Mouse (Mus musculus): ENCODE measurements around the gene Gpr107.

Gene Gpr107

GRCm38 (mm10) chr2:31127219-31127618 is 24.9 kb upstream of the Gpr107 start:
- in situ Hi-C loops (cut with MboI), result no loop called here

- in situ Hi-C loops (cut with MboI), result no loop called here
Measured at GRCm38 (mm10) chr2:31127899-31128298, 24.2 kb upstream of the Gpr107 start.

GRCm38 (mm10) chr2:31129742-31130518 is 22.2 kb upstream of the Gpr107 start:
- in situ Hi-C loops (cut with MboI), result no loop called here

GRCm38 (mm10) chr2:31130815-31131299 is 21.3 kb upstream of the Gpr107 start:
- in situ Hi-C loops (cut with MboI), result no loop called here

DNA sequence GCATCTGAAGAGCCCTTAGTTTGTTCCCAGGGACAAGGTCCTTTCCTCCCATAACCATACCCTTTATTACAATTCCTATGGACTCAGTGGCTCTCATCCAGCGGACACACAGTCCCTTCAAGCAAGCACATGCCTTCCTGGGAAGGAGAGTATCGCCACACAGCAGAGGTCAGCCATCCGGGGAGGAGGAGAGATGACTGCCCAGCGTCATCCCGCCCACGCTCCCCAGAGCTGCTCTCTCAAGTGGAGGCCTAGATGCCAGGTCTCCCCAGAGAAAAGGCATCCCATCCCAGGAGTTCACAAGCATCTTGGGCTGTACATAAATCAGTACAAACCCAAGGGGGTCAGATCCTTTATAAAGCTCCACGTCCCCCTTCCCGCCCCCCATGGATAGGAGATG is 19.4 kb upstream of the Gpr107 start:
- in situ Hi-C loops (cut with MboI), result no loop called here

DNA sequence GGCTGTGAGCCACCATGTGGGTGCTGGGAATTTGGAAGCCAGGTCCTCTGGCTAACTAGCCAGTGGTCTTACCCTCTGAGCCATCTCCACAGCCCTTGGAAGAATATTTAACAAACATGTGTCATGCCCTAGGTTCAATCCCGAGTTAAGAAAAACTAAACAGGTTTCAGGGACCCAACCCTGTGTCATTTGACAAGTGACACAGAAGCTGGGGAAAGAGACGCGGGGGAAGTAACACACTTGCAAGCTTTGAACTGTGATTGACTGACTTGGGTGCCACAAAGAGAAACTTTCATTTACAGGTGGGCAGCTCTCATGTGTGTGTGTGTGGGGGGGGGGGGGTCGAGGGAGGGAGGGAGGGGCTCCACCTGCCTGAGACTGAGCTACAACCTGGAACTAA is 18.1 kb upstream of the Gpr107 start:
- in situ Hi-C loops (cut with MboI), result no loop called here

DNA sequence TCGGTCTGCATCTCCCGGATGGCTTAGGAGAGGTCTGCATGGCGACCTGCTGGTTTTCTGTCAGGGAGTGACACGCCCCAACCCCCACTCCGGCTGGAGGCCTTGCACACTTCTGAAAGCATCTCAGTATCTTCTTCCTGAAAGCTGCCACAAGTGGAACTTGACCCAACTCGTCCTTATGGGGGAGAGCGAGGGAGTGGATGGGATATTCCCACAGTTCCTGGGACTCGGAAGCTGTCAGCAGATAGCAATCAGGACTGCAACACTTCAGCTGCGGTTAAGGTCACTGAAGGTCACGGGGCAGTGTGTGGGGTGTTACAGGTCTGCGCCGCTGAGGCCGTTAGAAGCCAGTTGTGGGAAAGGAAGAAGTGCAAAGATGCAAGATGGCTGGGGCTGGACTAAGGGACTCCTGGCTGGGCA is 16.6 kb upstream of the Gpr107 start:
- in situ Hi-C loops (cut with MboI), result no loop called here

DNA sequence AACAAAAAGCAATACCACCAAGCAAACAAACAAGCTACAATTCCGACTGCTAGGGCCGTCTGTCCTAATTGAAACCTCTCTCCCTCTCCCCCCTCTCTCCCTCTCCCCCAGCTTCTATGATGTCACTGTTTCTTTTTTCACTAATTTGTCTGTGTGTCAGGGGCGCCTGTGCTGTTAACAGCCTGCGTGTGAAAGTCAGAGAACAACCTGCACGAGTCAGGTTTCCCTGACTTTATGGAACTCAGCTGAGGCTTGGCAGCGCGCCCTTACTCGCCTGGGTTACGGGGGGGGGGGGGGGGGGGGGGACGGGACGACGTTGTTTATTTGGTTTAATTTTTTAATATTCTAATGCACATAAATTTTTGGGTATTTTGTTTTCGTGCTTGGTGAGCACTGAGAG is 15.8 kb upstream of the Gpr107 start:
- in situ Hi-C loops (cut with MboI), result no loop called here

DNA sequence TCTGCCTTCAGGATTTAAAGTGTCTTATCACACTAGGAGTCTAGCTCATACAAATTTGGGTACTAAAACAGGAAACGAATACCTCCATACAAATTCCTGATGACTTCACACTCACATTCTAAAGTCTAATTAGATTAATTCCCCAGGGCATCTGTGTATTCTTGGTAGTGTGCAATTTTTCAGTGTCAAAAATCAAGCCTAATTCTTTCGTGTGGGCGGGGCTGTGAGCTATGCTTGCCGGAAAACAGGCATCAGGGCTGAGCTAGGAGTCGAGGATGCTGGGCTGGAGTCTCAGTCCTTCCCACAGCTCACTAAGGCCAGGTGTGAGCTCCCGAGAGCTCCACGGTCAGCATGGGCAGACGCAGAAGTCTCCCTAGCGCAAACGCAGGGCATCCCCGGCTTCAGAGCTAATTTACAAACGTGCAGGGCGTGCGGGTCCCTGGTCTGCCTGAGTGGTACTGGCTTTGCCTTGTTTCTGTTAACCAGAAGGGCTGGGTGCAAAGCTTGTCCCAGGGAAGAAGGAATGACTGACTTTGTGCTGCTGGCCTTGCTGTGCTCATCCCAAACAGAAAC is 15.0 kb upstream of the Gpr107 start:
- in situ Hi-C loops (cut with MboI), result no loop called here

- in situ Hi-C loops (cut with MboI), result no loop called here
Measured at GRCm38 (mm10) chr2:31139174-31139632, 12.9 kb upstream of the Gpr107 start.

DNA sequence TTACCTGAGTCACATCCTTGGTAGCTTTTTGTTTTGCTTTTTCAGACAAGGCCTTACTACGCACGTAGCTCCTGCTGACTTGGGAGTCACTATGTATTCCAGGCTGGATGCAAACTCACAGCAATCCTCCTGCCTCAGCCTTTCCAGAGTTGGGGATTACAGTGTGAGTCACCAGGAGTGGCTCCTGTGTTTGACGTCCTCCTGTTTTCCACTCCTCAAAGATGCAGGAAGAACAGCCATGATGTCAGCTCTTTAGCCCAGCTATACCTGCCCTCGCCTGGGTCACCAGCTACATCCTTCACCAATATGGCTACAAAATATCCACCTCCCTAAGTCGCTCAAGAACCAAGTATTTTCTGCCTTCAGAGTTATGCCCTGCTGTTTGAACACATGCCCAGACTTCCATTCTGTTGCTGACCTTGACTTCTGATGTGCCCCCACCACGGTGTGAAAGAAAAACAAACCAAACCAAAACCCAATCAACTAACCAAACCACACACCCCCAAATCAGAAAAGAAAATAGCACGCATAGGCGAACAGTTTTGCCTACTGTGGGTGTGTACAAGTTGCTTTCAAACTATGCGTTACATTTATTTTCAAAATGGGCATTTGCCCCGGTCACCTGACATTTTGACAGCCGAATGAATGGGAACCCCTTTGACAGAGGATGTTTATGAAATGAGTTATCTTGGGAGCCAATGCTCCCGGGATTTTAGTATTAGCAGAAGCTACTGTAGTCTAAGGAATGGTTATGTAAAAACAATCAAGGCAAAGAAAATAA is 11.9 kb upstream of the Gpr107 start:
- in situ Hi-C loops (cut with MboI), result no loop called here

GRCm38 (mm10) chr2:31140772-31141073 is 11.4 kb upstream of the Gpr107 start:
- in situ Hi-C loops (cut with MboI), result no loop called here

GRCm38 (mm10) chr2:31141074-31141866 is 10.8 kb upstream of the Gpr107 start:
- in situ Hi-C loops (cut with MboI), result no loop called here

DNA sequence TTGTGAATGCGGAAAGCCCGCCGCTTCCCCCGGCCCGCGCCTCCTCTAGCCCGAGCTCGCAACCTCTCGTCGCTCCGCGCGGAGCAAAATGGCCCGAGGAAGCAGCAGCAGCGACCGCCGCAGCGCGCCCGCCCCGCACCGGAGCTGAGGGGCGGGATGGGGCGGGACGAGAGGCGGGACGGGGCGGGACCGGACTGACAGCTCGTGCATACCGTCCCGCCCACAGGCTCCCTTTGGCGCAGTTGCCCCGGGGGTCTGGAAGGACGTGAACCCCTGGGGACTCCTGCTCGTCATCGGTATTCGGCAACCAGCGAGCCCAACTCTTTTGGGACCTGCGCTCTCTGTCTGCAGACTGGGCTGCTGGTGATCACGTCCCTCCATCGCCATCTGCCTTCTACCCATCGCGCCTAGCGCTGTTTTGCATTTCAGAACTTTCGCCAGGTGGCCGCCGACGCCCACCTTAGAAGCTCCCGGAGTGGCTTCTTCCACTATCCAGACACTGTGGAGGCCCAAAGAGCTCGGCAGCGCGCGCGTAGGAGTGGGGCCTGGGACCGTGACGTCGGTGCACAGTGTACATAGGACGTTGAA is 10.2 kb upstream of the Gpr107 start, which contains the start of gene Fnbp1:
Fnbp1 (minus strand) TSS at position 142 of the 588 bp plus-strand sequence.
- in situ Hi-C loops (cut with MboI), result no loop called here

GRCm38 (mm10) chr2:31142505-31142904 is 9.6 kb upstream of the Gpr107 start:
- in situ Hi-C loops (cut with MboI), result no loop called here

DNA sequence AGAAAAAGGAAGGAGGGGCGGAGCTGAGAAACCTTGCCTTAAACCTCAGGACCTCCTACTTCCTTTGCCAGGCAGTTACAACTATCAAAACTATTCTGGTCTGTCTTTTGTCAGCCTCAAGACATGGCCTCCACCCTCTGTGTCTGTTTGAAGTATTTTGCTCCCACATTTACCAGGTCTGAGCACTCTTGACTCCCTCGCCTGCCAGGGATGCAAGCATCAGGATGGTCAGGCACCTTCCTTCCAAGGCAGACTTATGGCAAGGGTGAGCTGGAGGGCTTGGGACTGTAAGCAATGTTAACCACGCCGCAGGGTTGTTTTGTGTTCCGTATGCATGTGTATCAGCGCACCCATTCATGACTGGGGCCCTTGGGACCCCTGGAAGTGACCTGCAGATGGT is 8.8 kb upstream of the Gpr107 start:
- in situ Hi-C loops (cut with MboI), result no loop called here

DNA sequence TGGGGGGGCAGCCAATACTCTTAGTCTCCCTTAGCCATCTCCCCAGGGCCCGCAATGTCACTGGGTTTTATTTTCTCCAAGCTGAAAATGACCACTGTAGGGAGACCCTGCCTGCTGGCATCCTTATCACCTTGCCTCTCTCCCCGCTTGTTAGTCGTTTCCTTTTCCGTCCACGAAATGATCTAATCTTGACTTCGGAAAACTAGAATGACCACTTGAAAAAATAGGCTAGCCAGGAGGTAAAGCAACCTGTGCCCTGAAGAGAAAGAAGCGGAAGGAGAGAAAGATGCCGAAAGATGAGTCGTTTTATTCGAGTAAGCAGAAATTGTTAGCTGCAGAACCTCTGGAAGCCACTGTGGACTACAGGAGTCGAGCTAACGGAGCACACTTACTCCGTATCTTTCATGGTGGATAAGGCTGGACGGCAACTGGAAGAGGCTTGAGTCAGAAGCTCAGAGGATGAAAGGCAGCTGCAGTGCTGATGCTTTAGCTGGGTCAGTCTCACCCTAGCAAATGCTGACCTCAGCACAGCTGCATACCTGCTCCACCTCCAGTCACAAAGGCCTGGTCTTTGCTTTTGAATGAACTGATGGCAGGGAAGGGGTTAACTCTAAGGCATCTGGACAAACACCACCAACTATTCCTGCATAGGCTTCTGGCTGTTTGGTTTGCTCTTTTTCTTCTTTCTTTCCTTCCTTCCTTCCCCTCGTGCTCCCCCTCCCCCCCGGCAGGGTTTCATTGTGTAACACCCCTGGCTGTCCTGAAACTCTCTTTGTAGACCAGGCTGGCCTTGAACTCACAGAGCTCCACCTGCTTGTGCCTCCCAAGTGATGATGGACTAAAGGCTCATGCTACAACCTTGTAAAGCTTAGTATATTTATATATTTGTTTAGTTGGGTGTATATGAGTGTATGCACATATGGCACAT is 8.1 kb upstream of the Gpr107 start:
- in situ Hi-C loops (cut with MboI), result no loop called here

DNA sequence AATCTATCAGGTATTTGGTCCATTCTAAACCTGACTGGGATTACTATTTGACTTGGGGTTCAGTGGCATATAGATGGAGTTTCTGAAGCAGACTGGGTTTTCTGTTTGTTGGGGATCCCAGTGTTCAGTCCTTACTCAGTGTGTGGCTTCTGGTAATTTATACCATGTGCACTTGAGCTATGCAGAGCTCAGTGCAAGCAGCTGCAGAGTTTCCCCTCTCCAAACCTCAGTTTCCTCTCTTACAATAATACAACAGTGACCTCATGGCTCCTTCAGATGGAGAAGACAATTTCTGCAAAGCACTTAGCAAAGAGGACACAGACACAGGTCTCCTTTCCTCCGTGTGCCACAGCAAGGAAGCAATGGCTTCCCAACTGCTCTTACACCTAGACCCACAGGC is 7.2 kb upstream of the Gpr107 start:
- in situ Hi-C loops (cut with MboI), result no loop called here

GRCm38 (mm10) chr2:31147054-31147453 is 5.1 kb upstream of the Gpr107 start:
- in situ Hi-C loops (cut with MboI), result no loop called here

DNA sequence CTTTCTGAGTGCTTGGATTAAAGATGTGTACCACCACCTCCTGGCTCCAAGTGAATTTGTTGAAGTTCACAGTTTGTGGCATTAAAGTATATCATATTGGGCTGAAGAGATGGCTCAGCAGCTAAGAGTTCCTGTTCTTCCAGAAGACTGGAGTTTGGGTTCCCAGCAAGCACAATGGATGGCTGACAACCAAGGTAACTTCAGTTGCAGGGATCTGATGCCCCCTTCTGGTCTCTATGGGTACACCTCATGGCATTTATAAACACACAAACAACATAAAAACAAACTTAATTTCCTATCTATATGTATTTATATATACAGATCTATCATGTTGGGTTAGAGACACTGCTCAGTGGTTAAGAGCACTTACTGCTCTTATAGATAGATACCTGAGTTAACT is 1.4 kb upstream of the Gpr107 start:
- in situ Hi-C loops (cut with MboI), result no loop called here

All from mature B cell (primary cell).